Mouse (Mus musculus) heart, embryonic 16.5 days (tissue): Measurements from ENCODE around the gene Rnf222. TPM values are rescaled to one million over a fixed set of nuclear protein-coding genes. Genes with fewer than 3 reads are reported as not detected.

ENCODE experiments used
- ATAC-seq: fragments of 200-750 bp; cut with Nextera tagmentation; replicated peaks from 2 replicates; pipeline ENCODE4 v1.8.0; 2017; ENCODE audit warnings: moderate number of reproducible peaks; ENCODE audit not compliant: insufficient read depth, low FRiP score; ENCODE audit errors: extremely low read depth
- H3K27ac ChIP-seq: fragments of 300-500 bp; sonication (generic); 2 replicates; pipeline ENCODE4 v1.5.1; 2014; ENCODE audit warnings: mild to moderate bottlenecking, low read length, control low read depth, moderate library complexity
- H3K27me3 ChIP-seq: fragments of 300-500 bp; sonication (generic); 2 replicates; pipeline ENCODE4 v1.6.1; 2014; ENCODE audit warnings: low read length, mixed read lengths; ENCODE audit not compliant: control insufficient read depth, insufficient read depth
- H3K36me3 ChIP-seq: fragments of 300-500 bp; sonication (generic); 2 replicates; pipeline ENCODE4 v1.6.1; 2014; ENCODE audit not compliant: control insufficient read depth, insufficient read depth
- H3K4me1 ChIP-seq: fragments of 300-500 bp; sonication (generic); 2 replicates; pipeline ENCODE4 v1.6.1; 2014; ENCODE audit warnings: low read length, mixed read lengths; ENCODE audit not compliant: control insufficient read depth, insufficient read depth
- H3K4me2 ChIP-seq: fragments of 300-500 bp; sonication (generic); 2 replicates; pipeline ENCODE4 v1.6.1; 2014; ENCODE audit warnings: low read depth, mild to moderate bottlenecking, control low read depth, low read length
- H3K4me3 ChIP-seq: fragments of 300-500 bp; sonication (generic); 2 replicates; pipeline ENCODE4 v1.5.1; 2014; ENCODE audit warnings: mild to moderate bottlenecking, control low read depth, low read length
- H3K9ac ChIP-seq: fragments of 300-500 bp; sonication (generic); 2 replicates; pipeline ENCODE4 v1.6.1; 2014; ENCODE audit warnings: low read length, control low read depth
- H3K9me3 ChIP-seq: fragments of 300-500 bp; sonication (generic); replicated peaks from 2 replicates; pipeline ENCODE4 v1.6.1; 2016; ENCODE audit warnings: low read length; ENCODE audit not compliant: control insufficient read depth
- WGBS: fragments of 180-500 bp; shearing (Covaris S2); extraction: QIAGEN DNeasy Blood & Tissue Kit; methylation state at CpG from one replicate; pipeline ENCODE4 v1.1.7; 2014; 5-methylcytosine and 5-hydroxymethylcytosine counted together
- polyA plus RNA-seq: library from polyadenylated mRNA; unstranded; fragments of >200 nt; fragmentation: Nextera tagmentation; extraction: Ambion mirVana; gene quantifications from 2 replicates; pipeline ENCODE4 v1.2.1, GENCODE M21; 2015

Gene Rnf222
- polyA plus RNA-seq, 1 experiment from 2014 or later: 0.13 TPM

DNA sequence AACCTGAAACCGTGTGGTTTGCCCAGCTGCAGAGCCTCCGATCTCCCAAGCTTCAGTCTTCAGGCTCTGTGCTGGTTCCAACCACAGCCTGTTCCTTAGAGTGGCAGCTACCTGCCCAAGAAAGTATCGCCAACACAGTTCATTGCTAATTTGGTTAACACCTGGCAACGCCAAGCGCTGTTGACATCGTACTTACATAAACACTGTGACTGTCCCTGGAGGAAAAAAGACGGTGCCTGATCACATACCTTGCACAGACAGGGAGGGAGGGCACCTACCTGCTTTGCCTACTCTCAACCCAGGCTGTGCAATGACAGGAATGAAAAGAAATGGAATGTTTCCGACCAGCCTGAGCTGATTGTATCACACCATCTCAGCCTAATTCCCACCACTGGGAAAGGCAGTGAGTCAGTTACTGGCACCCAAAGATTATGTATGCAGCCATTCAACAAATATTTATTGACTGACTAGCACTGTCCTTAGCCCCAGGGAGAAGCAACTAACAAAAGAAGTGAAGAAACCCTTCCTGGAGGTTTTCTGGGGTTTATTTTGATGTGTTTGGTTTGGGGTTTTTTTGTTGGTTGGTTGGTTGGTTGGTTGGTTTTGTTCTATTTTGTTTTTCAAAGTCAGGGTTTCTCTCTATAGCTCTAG lies 28.3 kb upstream of the Rnf222 start:
- H3K4me2 ChIP-seq: no peak overlapping the region
- no peaks in the 10 kb centered on the region for H3K27me3 ChIP-seq
- no peak overlapping the region for H3K4me3 ChIP-seq
- H3K9me3 ChIP-seq: no peaks in the 10 kb centered on the region
- H3K36me3 ChIP-seq: no peaks in the 10 kb centered on the region
- WGBS: 75% methylated on average over 8 of the region's 8 CpGs
- H3K9ac ChIP-seq: no peak overlapping the region
- ATAC-seq: no peak
- H3K27ac ChIP-seq: no peak overlapping the region
- peaks cover 19% of the 10 kb centered on the region for H3K4me1 ChIP-seq

DNA sequence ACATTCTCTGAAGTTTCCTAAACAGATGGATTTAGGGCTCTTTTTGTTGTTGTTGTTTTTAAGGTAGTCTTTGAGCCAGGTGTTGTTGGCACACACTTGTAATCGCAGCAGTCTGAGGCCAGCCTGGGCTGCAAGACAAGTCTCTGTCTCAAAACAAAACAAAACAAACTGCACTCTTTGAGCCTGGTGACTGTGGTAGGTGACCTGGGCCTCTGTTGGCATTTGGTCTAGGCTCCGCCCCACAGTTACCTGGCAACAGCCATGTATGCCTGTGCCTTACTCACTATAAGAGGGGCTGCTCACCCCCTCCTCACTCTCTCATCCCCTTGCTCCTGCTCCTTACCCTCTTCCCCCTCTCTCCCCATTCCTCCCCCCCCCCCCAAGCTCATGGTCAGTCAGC lies 26.1 kb upstream of the Rnf222 start:
- WGBS: 71% methylated on average over 2 of the region's 2 CpGs
- Histone ChIP-seq H3K4me2 (no peak overlapping the region), H3K27ac (no peak overlapping the region), H3K36me3 (no peaks in the 10 kb centered on the region), H3K4me1 (peaks cover 22% of the 10 kb centered on the region), H3K9me3 (no peaks in the 10 kb centered on the region), H3K9ac (no peak overlapping the region), H3K4me3 (no peak overlapping the region), H3K27me3 (no peaks in the 10 kb centered on the region)
- ATAC-seq: no peak

DNA sequence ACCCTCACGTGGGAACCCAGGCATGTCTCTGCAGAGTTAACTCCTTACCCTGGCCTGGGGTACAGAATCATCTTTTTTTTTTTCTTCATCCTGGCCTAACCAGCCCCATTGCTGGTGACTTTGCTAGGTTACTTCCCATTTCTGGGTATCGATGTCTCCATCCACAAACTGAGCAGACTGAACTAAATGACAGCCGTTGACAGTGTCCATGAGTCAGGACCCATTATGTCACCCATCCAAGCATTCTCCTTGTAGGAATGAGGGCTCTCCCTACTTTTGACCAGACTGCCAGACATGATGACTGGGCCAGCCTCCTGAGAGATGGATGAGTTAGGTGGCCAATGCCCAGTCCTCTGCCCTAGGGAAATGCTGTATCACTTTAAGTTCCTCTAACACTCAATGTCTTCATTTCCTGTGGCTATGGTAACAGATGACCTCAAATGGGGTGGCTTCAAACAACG lies 24.7 kb upstream of the Rnf222 start:
- Histone ChIP-seq H3K4me2 (no peak overlapping the region), H3K4me1 (peaks cover 22% of the 10 kb centered on the region), H3K9me3 (no peaks in the 10 kb centered on the region), H3K27me3 (no peaks in the 10 kb centered on the region), H3K9ac (no peak overlapping the region), H3K27ac (no peak overlapping the region; the same call in 1 of the 2 replicates), H3K36me3 (no peaks in the 10 kb centered on the region), H3K4me3 (no peak overlapping the region)
- WGBS: 65% methylated on average over 4 of the region's 4 CpGs
- ATAC-seq: no peak

DNA sequence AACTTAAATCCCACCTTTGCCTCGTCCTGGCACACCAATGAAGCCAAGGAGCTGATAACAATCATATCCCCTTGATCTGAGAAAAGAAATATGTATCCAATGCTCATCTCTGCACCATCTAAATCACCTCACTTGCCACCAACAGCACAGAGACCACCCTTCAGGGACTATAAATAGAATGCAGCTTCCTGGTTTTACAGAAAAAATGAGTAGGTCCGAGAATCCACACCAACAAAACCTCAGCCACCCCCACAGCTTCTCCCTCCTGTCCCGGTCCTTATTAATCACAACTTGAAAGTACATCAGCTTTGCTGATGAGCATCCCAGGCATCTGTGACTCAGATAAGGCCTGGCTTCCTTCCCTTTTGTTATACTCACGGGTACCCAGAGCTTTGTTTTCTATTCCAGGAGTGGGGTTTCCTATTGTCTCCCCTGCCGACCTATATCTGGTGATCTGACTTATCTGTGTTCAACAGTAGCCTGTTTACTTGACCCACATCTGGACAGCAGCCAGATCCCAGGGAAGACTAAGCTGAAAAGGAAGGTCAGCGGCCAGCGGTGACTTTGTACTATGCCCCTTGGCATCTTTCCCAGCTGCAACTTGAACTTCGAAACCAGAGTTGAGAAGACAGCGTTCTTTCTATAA lies 23.7 kb upstream of the Rnf222 start:
- ATAC-seq: peak; percentile 78
- H3K4me2 ChIP-seq: peak overlapping the region; percentile 26; the same call in 1 of the 2 replicates
- 11% methylated on average over 9 of the region's 9 CpGs for WGBS

DNA sequence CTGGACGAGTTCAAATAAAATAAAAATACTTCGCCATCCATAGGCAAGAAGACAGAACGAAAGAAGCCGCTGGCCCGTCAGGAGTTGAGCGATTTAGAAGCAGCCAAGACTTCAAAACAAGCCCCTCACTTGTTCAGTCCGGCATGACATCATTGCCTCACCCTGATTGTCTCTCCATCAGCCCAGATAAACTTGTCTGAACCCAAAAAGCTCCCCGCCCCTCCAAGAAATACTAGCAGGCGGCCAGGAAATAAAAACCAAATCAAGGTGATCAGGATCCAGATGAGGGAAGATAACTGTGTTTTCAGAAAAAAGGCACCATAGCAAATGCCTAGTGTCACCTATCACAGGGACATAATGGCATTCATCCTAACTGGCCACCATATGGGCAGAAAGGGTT lies 17.1 kb upstream of the Rnf222 start:
- Histone ChIP-seq H3K4me3 (no peak overlapping the region), H3K4me1 (peaks cover 3% of the 10 kb centered on the region; the same call in 1 of the 2 replicates), H3K27ac (no peak overlapping the region), H3K4me2 (no peak overlapping the region), H3K9me3 (no peaks in the 10 kb centered on the region), H3K27me3 (no peaks in the 10 kb centered on the region), H3K36me3 (no peaks in the 10 kb centered on the region), H3K9ac (no peak overlapping the region)
- ATAC-seq: no peak
- 65% methylated on average over 9 of the region's 9 CpGs for WGBS

More for the DNA sequence above, 23.7 kb upstream of the Rnf222 start:
- Histone ChIP-seq H3K4me3 (no peak overlapping the region), H3K4me1 (peaks cover 22% of the 10 kb centered on the region), H3K27ac (peak overlapping the region; percentile 74), H3K36me3 (no peaks in the 10 kb centered on the region), H3K27me3 (no peaks in the 10 kb centered on the region), H3K9ac (no peak overlapping the region), H3K9me3 (no peaks in the 10 kb centered on the region)

DNA sequence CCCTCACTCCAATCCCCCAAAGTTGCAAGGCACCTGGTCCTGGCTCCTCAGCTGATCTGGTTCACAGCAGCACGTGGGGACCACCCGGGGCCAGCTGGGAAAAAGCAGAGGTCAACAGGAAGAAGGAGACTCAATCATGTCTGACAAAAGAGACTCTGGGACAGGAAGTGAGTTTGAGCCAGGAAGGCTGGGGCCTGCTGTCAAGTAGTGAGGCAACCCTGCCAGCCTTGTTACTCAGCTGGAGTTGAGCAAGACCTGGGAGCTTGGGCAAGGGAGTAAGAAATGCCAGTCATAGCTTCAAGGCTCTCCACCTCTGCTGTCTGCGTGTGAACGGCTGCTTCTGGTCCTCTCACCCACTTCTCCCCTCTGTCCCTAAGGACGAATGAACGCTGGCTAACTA lies 16.6 kb upstream of the Rnf222 start, which contains the start of gene Ndel1:
Gene Ndel1, minus strand, starts transcription at position 111 of the 400 bp plus-strand sequence.
- H3K9ac ChIP-seq: peak within 1 kb of the TSS; percentile 21; the same call in 1 of the 2 replicates
- H3K4me3 ChIP-seq: no peak within 1 kb of the TSS
- peaks cover 3% of the 10 kb centered on the region; the same call in 1 of the 2 replicates for H3K4me1 ChIP-seq
- no peak within 1 kb of the TSS for H3K4me2 ChIP-seq
- no peaks in the 10 kb centered on the region for H3K27me3 ChIP-seq
- H3K9me3 ChIP-seq: no peaks in the 10 kb centered on the region
- no peaks in the 10 kb centered on the region for H3K36me3 ChIP-seq
- H3K27ac ChIP-seq: no peak within 1 kb of the TSS
- peak; percentile 45 for ATAC-seq
- WGBS: 37% methylated on average over 6 of the region's 6 CpGs

DNA sequence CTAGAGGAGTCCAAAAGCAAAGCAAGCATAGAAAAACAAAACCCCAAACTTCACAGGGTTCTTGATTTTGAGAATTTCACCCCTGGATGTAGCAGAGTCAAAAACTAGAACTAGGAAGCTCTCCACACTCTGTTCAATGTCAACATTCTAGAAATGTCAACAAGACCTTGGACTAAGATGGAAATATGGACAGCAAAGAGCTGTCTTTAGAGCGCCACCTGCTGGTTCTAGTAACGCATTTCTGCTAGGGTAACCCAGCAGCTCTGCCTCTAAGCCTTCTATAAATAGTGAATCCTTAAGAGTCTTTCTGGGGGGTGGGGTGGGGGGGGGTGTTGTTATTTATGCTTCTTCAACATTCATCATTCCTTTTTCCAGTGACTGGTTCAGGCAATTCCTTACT lies 13.5 kb upstream of the Rnf222 start:
- H3K9ac ChIP-seq: no peak overlapping the region
- H3K36me3 ChIP-seq: no peaks in the 10 kb centered on the region
- H3K27ac ChIP-seq: no peak overlapping the region
- no peaks in the 10 kb centered on the region for H3K9me3 ChIP-seq
- ATAC-seq: peak; percentile 49; the same call in 1 of the 2 replicates
- H3K27me3 ChIP-seq: no peaks in the 10 kb centered on the region
- H3K4me2 ChIP-seq: no peak overlapping the region
- WGBS: 0% methylated on average over 2 of the region's 2 CpGs
- H3K4me1 ChIP-seq: 0 out of 2 replicates have a peak, but pooled peaks cover 3% of the 10 kb centered on the region
- no peak overlapping the region for H3K4me3 ChIP-seq

DNA sequence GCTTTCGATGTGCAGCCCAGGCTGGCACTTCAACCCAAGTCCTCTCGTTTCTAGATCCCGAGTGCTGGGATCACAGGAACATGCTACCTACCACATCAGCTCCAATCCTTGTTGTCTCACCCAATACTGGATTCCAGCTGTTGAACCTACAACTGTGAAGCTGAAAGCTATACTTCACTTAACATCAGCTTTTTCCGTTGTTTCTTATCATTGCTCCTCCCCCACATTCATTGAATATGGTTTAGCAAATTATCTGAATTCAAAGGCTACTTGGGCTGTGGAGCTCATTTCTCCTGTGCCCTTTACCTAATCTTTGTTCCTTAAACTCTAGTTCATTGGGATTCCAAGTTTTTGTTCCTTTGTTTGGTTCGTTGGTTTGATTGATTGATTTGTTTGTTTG lies 9.5 kb upstream of the Rnf222 start:
- 82% methylated on average over 5 of the region's 5 CpGs for WGBS
- no peak overlapping the region for H3K9ac ChIP-seq
- H3K4me2 ChIP-seq: no peak overlapping the region
- no peak overlapping the region for H3K27ac ChIP-seq
- H3K9me3 ChIP-seq: no peaks in the 10 kb centered on the region
- H3K36me3 ChIP-seq: no peaks in the 10 kb centered on the region
- ATAC-seq: no peak
- H3K4me1 ChIP-seq: no peaks in the 10 kb centered on the region
- H3K4me3 ChIP-seq: no peak overlapping the region
- no peaks in the 10 kb centered on the region for H3K27me3 ChIP-seq

DNA sequence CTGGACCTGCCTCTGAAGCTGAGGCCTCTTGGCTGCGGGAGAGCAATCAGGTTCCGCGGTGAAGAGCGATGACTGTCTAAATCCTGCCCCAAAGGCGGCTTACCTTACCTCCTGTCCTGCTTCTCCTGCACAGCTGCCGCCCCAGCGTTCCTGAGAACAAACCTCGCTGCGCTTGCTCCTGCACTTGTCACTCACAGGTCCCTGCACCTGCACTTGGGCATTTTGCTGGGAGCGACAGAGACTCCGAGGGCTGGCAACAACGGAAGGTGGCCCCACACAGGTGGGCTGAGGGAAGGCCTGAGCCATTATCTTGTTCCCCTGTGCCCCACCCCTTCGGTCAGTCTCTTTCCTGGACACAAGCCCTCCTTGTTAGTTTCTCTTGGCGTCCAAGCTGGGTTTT lies 6.2 kb upstream of the Rnf222 start:
- Histone ChIP-seq H3K36me3 (no peaks in the 10 kb centered on the region), H3K27ac (no peak overlapping the region), H3K27me3 (no peaks in the 10 kb centered on the region), H3K9ac (no peak overlapping the region), H3K9me3 (no peaks in the 10 kb centered on the region), H3K4me3 (no peak overlapping the region), H3K4me2 (no peak overlapping the region), H3K4me1 (no peaks in the 10 kb centered on the region)
- no peak for ATAC-seq
- WGBS: 19% methylated on average over 14 of the region's 14 CpGs
